Mouse (Mus musculus) stomach, postnatal 0 days (tissue): Measurements from ENCODE around the gene Grid1.

Experiments
- CTCF ChIP-seq: IDR thresholded peaks from 2 replicates; pipeline ENCODE4 v1.5.1; 2016; ENCODE audit warnings: antibody characterized with exemption, low read depth, mild to moderate bottlenecking, moderate library complexity
- EP300 ChIP-seq: optimal IDR thresholded peaks from 2 replicates; pipeline ENCODE3; 2016; ENCODE audit warnings: antibody characterized with exemption

DNA sequence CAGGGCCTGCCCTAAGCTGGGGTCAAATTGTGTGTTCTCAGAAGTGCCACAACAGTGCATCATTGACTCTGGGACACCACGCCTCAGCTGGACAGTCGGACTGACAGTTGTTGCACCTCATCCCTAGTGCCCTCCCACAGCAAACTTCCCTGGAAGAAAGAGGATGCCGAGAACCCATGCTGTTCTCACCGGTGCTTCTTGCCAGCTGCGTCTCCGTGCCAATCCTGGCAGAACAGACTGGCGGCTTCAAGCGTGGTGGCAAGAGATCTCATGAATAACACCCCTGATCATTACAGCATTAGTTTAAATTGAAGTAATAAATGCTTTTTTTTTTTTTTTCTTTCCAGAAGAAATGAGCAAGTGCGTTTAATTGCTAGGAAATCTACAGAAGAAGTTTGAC, 133.7 kb downstream of the Grid1 start:
- TF ChIP-seq CTCF (no peak), EP300 (no peak)
